Mouse (Mus musculus) neural tube, embryonic 13.5 days (tissue): Measurements from ENCODE around the gene D430042O09Rik. TPM values are rescaled to one million over a fixed set of nuclear protein-coding genes. Genes with fewer than 3 reads are reported as not detected.

ENCODE experiments used
- ATAC-seq: fragments of 200-750 bp; cut with Nextera tagmentation; 2 replicates; pipeline ENCODE4 v1.8.0; 2017; ENCODE audit warnings: low read depth, mild to moderate bottlenecking, moderate TSS enrichment, moderate library complexity
- H3K27ac ChIP-seq: fragments of 300-500 bp; sonication (generic); replicated peaks from 2 replicates; pipeline ENCODE4 v1.5.1; 2015; ENCODE audit warnings: moderate library complexity, mild to moderate bottlenecking, inconsistent platforms
- H3K27me3 ChIP-seq: fragments of 300-500 bp; sonication (generic); 2 replicates; pipeline ENCODE4 v1.6.1; 2015; ENCODE audit warnings: mild to moderate bottlenecking, inconsistent platforms
- H3K36me3 ChIP-seq: fragments of 300-500 bp; sonication (generic); 2 replicates; pipeline ENCODE4 v1.6.1; 2015; ENCODE audit warnings: mild to moderate bottlenecking, inconsistent platforms
- H3K4me1 ChIP-seq: fragments of 300-500 bp; sonication (generic); replicated peaks from 2 replicates; pipeline ENCODE4 v1.6.1; 2015; ENCODE audit warnings: inconsistent platforms
- H3K4me2 ChIP-seq: fragments of 300-500 bp; sonication (generic); 2 replicates; pipeline ENCODE4 v1.6.1; 2015; ENCODE audit warnings: inconsistent platforms, mild to moderate bottlenecking, moderate library complexity
- H3K4me3 ChIP-seq: fragments of 300-500 bp; sonication (generic); 2 replicates; pipeline ENCODE4 v1.5.1; 2015; ENCODE audit warnings: mild to moderate bottlenecking, inconsistent platforms
- H3K9ac ChIP-seq: fragments of 300-500 bp; sonication (generic); 2 replicates; pipeline ENCODE4 v1.6.1; 2015; ENCODE audit warnings: moderate library complexity, mild to moderate bottlenecking, inconsistent platforms
- H3K9me3 ChIP-seq: fragments of 300-500 bp; sonication (generic); 2 replicates; pipeline ENCODE4 v1.6.1; 2016; ENCODE audit warnings: inconsistent platforms
- WGBS: fragments of 180-500 bp; shearing (Covaris S2); methylation state at CpG from one replicate; pipeline ENCODE4 v1.1.7; 2015; 5-methylcytosine and 5-hydroxymethylcytosine counted together
- polyA plus RNA-seq: library from polyadenylated mRNA; unstranded; fragments of >200 nt; fragmentation: Nextera tagmentation; extraction: Ambion mirVana; gene quantifications from 2 replicates; pipeline ENCODE4 v1.2.1, GENCODE M21; 2015

The D430042O09Rik gene
- polyA plus RNA-seq, 1 experiment from 2014 or later: 5.9 TPM

DNA sequence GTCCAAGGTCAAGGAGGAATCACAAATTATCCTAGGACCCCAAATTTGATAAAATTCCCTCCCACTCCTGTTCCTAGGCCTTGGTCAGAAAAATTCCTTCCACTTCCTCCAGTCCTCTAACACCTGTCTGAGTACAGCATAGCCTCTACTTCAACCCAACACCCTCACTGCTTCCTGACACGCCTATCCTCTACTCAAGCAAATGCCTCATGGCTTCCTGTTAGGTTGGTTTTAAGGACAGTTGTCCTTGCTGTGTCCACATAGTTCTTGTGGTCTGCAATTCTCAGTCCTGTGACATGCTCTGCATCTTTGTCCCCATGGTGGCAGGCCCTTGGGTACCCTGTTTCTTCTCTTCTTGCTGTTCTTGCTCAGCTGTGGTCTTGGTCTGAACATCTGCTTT lies 37.1 kb downstream of the D430042O09Rik start:
- 78% methylated on average over 1 of the region's 1 CpGs for WGBS

GRCm38 (mm10) chr7:125746621-125747315 lies 39.1 kb downstream of the D430042O09Rik start:
- WGBS: 85% methylated on average over 2 of the region's 2 CpGs
- Histone ChIP-seq H3K36me3 (no peaks in the 10 kb centered on the region), H3K4me3 (no peak overlapping the region), H3K9me3 (no peaks in the 10 kb centered on the region), H3K27ac (no peak overlapping the region), H3K9ac (no peak overlapping the region), H3K27me3 (no peaks in the 10 kb centered on the region), H3K4me2 (no peak overlapping the region), H3K4me1 (no peaks in the 10 kb centered on the region)
- no peak for ATAC-seq

More for the DNA sequence above, 37.1 kb downstream of the D430042O09Rik start:
- Histone ChIP-seq H3K4me2 (no peak overlapping the region), H3K9ac (no peak overlapping the region), H3K4me3 (no peak overlapping the region), H3K36me3 (no peaks in the 10 kb centered on the region), H3K9me3 (no peaks in the 10 kb centered on the region), H3K27ac (no peak overlapping the region), H3K27me3 (no peaks in the 10 kb centered on the region), H3K4me1 (no peaks in the 10 kb centered on the region)
- no peak for ATAC-seq

DNA sequence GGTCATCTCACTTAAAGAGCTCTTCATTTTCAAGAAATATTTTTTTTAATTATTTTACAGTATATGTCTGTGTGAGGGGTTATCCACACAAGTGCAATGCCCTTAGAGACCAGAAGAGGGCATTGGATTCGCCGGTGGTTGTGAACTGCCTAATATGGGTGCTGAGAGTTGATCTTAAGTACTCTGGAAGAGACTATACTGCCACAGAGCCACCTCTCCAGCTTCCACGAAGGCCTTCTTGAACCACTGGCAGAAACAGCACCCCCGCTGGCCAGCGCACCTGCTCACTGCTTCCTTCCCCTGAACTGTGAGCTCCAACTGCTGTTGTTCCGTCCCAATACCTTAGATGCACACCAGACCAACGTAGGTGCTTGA lies 39.6 kb downstream of the D430042O09Rik start:
- H3K9ac ChIP-seq: no peak overlapping the region
- WGBS: 58% methylated on average over 7 of the region's 7 CpGs
- no peaks in the 10 kb centered on the region for H3K9me3 ChIP-seq
- no peaks in the 10 kb centered on the region for H3K36me3 ChIP-seq
- no peaks in the 10 kb centered on the region for H3K4me1 ChIP-seq
- H3K4me3 ChIP-seq: no peak overlapping the region
- no peak overlapping the region for H3K4me2 ChIP-seq
- H3K27ac ChIP-seq: no peak overlapping the region
- no peaks in the 10 kb centered on the region for H3K27me3 ChIP-seq
- ATAC-seq: no peak

GRCm38 (mm10) chr7:125748186-125748585 lies 40.5 kb downstream of the D430042O09Rik start:
- no peak overlapping the region for H3K27ac ChIP-seq
- peak; percentile 43; the same call in 1 of the 2 replicates for ATAC-seq

DNA sequence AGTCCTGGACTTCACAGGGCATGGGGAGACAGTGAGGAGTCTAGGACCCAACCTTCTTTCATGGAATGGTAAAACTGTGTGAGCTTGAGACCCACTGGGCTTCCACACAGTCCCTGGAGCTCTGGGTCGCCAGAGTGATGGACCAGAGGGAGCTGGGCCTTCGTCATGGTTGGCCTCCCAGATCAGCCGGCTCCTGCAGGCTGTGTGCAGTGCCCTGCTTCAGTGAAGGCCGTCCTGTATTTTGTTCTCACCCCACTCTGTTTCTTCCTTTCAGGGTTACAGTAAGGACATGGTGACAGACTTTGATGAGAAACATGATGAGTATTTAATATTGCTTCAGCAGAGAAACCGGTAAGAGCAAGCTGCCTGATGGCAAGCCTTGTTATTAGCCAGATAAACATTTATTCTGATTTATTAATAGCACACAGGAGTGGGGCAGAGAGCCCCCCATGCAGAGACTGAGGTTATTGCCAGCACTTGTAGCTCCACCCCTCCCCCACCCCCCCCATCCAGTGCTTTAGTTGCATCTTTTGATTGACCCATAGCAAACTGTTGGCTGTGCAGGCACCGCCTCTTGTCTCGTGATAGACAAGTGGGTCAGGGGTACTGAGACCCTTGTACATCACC lies 45.1 kb downstream of the D430042O09Rik start:
- H3K27ac ChIP-seq: no peak overlapping the region
- no peaks in the 10 kb centered on the region for H3K27me3 ChIP-seq
- H3K36me3 ChIP-seq: peaks cover 7% of the 10 kb centered on the region; the same call in 1 of the 2 replicates
- no peaks in the 10 kb centered on the region for H3K4me1 ChIP-seq
- no peak for ATAC-seq
- H3K4me3 ChIP-seq: no peak overlapping the region
- no peak overlapping the region for H3K4me2 ChIP-seq
- no peak overlapping the region for H3K9ac ChIP-seq
- H3K9me3 ChIP-seq: no peaks in the 10 kb centered on the region
- WGBS: 85% methylated on average over 7 of the region's 7 CpGs

More at GRCm38 (mm10) chr7:125748186-125748585, 40.5 kb downstream of the D430042O09Rik start:
- WGBS: 51% methylated on average over 3 of the region's 3 CpGs
- Histone ChIP-seq H3K4me3 (no peak overlapping the region), H3K36me3 (0 out of 2 replicates have a peak, but pooled peaks cover under 1% of the 10 kb centered on the region), H3K9me3 (no peaks in the 10 kb centered on the region), H3K27me3 (no peaks in the 10 kb centered on the region), H3K9ac (no peak overlapping the region), H3K4me1 (no peaks in the 10 kb centered on the region), H3K4me2 (no peak overlapping the region)

DNA sequence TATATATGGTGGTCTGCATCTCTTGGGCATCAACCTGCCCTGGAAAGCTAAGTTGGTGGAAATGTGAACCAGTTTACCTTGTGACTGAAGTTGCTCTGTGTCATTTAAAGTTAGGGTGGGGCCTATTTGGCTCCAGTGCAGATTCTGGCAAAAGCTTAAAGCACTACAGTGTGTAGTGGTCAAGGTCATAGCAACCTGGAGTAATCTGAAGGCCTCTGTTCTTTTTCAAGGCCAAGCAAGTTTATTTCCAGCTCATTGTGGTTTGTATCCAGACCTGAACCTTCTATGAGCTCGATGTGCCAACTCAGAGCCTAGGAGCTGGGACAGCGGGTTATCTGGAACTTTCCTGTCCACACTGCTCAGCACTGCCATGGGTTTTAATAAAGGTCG lies 45.6 kb downstream of the D430042O09Rik start:
- Histone ChIP-seq H3K9ac (no peak overlapping the region), H3K27me3 (no peaks in the 10 kb centered on the region), H3K27ac (no peak overlapping the region), H3K4me2 (no peak overlapping the region), H3K4me3 (no peak overlapping the region), H3K9me3 (no peaks in the 10 kb centered on the region), H3K36me3 (peaks cover 7% of the 10 kb centered on the region; the same call in 1 of the 2 replicates), H3K4me1 (no peaks in the 10 kb centered on the region)
- 88% methylated on average over 3 of the region's 3 CpGs for WGBS
- no peak for ATAC-seq

GRCm38 (mm10) chr7:125756806-125757205 lies 49.1 kb downstream of the D430042O09Rik start:
- Histone ChIP-seq H3K4me2 (no peak overlapping the region), H3K9me3 (no peaks in the 10 kb centered on the region)
- WGBS: 76% methylated on average over 6 of the region's 6 CpGs

GRCm38 (mm10) chr7:125757896-125758623 lies 50.4 kb downstream of the D430042O09Rik start:
- H3K9ac ChIP-seq: no peak overlapping the region
- no peak overlapping the region for H3K4me3 ChIP-seq
- peaks cover 13% of the 10 kb centered on the region for H3K4me1 ChIP-seq
- H3K36me3 ChIP-seq: peaks cover 25% of the 10 kb centered on the region
- no peaks in the 10 kb centered on the region for H3K27me3 ChIP-seq
- 82% methylated on average over 6 of the region's 6 CpGs for WGBS
- no peaks in the 10 kb centered on the region for H3K9me3 ChIP-seq
- no peak overlapping the region for H3K4me2 ChIP-seq
- ATAC-seq: no peak
- no peak overlapping the region for H3K27ac ChIP-seq

More at GRCm38 (mm10) chr7:125756806-125757205, 49.1 kb downstream of the D430042O09Rik start:
- peaks cover under 1% of the 10 kb centered on the region; the same call in 1 of the 2 replicates for H3K4me1 ChIP-seq
- peaks cover 21% of the 10 kb centered on the region for H3K36me3 ChIP-seq
- no peak overlapping the region for H3K27ac ChIP-seq
- H3K27me3 ChIP-seq: no peaks in the 10 kb centered on the region
- H3K9ac ChIP-seq: no peak overlapping the region
- ATAC-seq: no peak
- H3K4me3 ChIP-seq: no peak overlapping the region

DNA sequence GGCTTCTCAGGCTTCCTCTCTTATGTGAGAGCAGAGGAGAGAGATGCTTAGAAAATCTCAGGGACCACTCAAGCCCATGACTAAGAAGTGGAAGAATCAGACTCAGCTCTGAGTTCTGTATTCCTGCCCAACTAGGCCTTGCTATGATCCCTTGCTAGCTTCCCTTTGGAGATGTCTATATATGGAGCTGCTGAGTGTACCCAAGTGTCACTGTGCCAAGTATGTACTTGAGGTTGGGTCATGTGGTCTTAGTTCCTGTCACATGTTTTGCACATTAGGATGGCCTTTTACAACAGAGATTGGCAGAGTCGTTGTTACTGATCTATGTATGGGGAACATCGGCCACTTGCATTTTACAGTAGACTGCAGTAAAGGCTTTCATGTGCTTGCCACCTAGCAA lies 54.6 kb downstream of the D430042O09Rik start:
- Histone ChIP-seq H3K4me2 (no peak overlapping the region), H3K9ac (no peak overlapping the region), H3K27ac (peak overlapping the region; percentile 57; the same call in 1 of the 2 replicates), H3K9me3 (no peaks in the 10 kb centered on the region), H3K4me3 (no peak overlapping the region), H3K4me1 (peaks cover 33% of the 10 kb centered on the region), H3K36me3 (peaks cover 18% of the 10 kb centered on the region), H3K27me3 (no peaks in the 10 kb centered on the region)
- ATAC-seq: no peak
- WGBS: 59% methylated on average over 2 of the region's 2 CpGs

DNA sequence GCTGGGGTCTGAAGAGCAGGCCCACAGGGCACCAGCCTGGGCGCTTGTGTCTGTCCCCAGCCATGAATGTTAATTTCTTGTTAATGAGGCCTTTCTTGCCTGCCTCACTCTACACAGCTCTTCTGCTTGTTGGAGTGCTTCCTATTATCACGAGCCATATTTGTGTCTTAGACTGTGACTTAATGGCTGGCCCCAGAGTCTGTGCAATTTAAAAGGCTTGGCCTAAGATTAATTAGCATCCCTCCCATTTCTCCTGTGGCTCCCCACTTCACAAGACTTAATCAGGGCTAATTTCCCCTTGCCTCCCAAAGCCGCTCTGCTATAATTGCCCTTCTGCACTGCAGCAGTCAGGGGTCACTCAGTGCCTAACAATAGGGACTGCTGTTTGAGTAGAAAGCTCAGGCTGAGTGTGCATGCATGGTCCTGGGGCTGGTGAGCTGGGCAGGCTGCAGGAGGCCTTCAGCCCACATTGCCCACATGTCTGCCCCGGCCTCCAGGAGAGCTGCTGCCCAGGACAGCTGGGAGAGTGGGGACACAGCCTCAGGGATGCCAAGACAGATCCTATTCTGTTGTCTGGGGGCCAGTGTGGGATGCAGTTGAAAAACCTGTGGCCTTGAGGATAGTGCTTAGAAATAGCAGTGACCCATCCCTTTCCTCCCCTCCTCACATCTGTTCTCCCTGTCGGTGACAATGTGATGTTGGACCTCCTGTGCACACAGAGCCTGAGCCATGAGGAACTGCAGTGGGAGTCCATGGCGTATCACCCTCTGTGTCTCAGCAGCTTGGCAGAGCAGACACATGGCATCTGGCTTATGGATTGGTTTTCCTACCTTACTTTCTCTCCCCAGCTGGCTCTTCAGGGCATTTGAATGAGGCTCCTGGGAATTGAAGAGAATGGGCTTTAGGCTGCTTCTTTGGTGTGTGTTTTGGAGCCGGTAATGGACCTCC lies 55.5 kb downstream of the D430042O09Rik start:
- no peaks in the 10 kb centered on the region for H3K27me3 ChIP-seq
- peaks cover 38% of the 10 kb centered on the region for H3K4me1 ChIP-seq
- H3K9ac ChIP-seq: no peak overlapping the region
- H3K4me2 ChIP-seq: no peak overlapping the region
- H3K9me3 ChIP-seq: no peaks in the 10 kb centered on the region
- ATAC-seq: peak; percentile 40; the same call in 1 of the 2 replicates
- H3K4me3 ChIP-seq: no peak overlapping the region
- H3K36me3 ChIP-seq: peaks cover 18% of the 10 kb centered on the region
- 15% methylated on average over 7 of the region's 7 CpGs for WGBS
- H3K27ac ChIP-seq: peak overlapping the region; percentile 57; the same call in 1 of the 2 replicates

- no peaks in the 10 kb centered on the region for H3K27me3 ChIP-seq
- no peak overlapping the region for H3K27ac ChIP-seq
- H3K4me3 ChIP-seq: no peak overlapping the region
- ATAC-seq: no peak
- H3K36me3 ChIP-seq: peaks cover 18% of the 10 kb centered on the region
- WGBS: 95% methylated on average over 3 of the region's 3 CpGs
- no peaks in the 10 kb centered on the region for H3K9me3 ChIP-seq
- no peak overlapping the region for H3K4me2 ChIP-seq
- H3K4me1 ChIP-seq: peaks cover 38% of the 10 kb centered on the region
- no peak overlapping the region for H3K9ac ChIP-seq
Measured at GRCm38 (mm10) chr7:125764373-125764772, 56.7 kb downstream of the D430042O09Rik start.
